Mouse (Mus musculus) heart, embryonic 10.5 days (tissue): ENCODE results near the gene Nox3. TPM values are rescaled to one million over a fixed set of nuclear protein-coding genes. Genes with fewer than 3 reads are reported as not detected.

Source experiments
- DNase-seq: peaks from one replicate; pipeline ENCODE4 v3.0.0-alpha.2; 2017; ENCODE audit warnings: low spot score
- H3K27ac ChIP-seq: fragments of 300-500 bp; sonication (generic); 2 replicates; pipeline ENCODE4 v1.5.1; 2016; ENCODE audit warnings: mild to moderate bottlenecking
- H3K27me3 ChIP-seq: fragments of 300-500 bp; sonication (generic); 2 replicates; pipeline ENCODE4 v1.6.1; 2016; ENCODE audit warnings: mild to moderate bottlenecking; ENCODE audit not compliant: poor library complexity, insufficient read depth, severe bottlenecking
- H3K36me3 ChIP-seq: fragments of 300-500 bp; sonication (generic); 2 replicates; pipeline ENCODE4 v1.6.1; 2016; ENCODE audit warnings: mild to moderate bottlenecking, moderate library complexity
- H3K4me1 ChIP-seq: fragments of 300-500 bp; sonication (generic); 2 replicates; pipeline ENCODE4 v1.6.1; 2016; ENCODE audit warnings: mild to moderate bottlenecking
- H3K4me3 ChIP-seq: fragments of 300-500 bp; sonication (generic); 2 replicates; pipeline ENCODE4 v1.5.1; 2016; ENCODE audit warnings: mild to moderate bottlenecking, moderate library complexity
- H3K9me3 ChIP-seq: fragments of 300-500 bp; sonication (generic); 2 replicates; pipeline ENCODE4 v1.6.1; 2016; ENCODE audit warnings: mild to moderate bottlenecking, moderate library complexity
- WGBS: fragments of 180-500 bp; shearing (Covaris S2); methylation state at CpG from one replicate; pipeline ENCODE4 v1.1.7; 2016; 5-methylcytosine and 5-hydroxymethylcytosine counted together
- polyA plus RNA-seq: library from polyadenylated mRNA; unstranded; fragments of >200 nt; fragmentation: Nextera tagmentation; extraction: Ambion mirVana; gene quantifications from 2 replicates; pipeline ENCODE4 v1.2.1, GENCODE M21; 2016

Gene Nox3
- polyA plus RNA-seq, 1 experiment from 2014 or later, result not detected

- no peak for DNase-seq
- WGBS, result 67% methylated on average over 1 of the region's 1 CpGs
- H3K27ac ChIP-seq, result no peak overlapping the region
- H3K4me3 ChIP-seq, result no peak overlapping the region
- H3K27me3 ChIP-seq, result no peaks in the 10 kb centered on the region
- H3K36me3 ChIP-seq, result no peaks in the 10 kb centered on the region
- H3K4me1 ChIP-seq, result no peaks in the 10 kb centered on the region
- no peaks in the 10 kb centered on the region for H3K9me3 ChIP-seq
Observed at GRCm38 (mm10) chr17:3597130-3597529, 98.9 kb downstream of the Nox3 start.

Other genes with a start within 250 kb of the Nox3 start
- not detected in 2 replicates for gene Cldn20, start 163.7 kb downstream of the Nox3 start, polyA plus RNA-seq
- 17.0 and 17.9 TPM in 2 replicates for gene Tfb1m, start 138.5 kb downstream of the Nox3 start, polyA plus RNA-seq